Mouse (Mus musculus): ENCODE measurements around the gene Rnf224.

Rnf224 gene

DNA sequence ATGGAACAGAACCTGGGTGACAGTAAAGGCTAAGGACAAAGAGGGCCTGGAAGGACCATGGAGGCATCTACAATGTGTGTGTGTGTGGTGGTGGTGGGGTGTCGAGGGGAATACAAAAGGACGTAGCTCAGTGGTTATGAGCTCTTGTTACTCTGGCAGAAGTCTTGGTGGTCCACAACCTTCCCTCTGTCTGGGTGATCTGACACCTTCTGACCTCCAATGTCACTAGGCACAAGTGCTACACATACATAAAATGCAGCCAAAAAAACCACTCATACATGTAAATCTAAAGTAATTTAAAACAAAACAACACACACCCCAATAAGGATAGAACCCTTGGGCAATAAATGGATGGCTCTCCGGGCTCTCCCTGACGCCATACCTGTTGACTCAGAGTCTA lies 9.2 kb downstream of the Rnf224 start:
- DNase-seq (ENCODE audit: low read depth, low spot score) = no peak

- no peak for DNase-seq (ENCODE audit: low read depth, low spot score)
Observed at GRCm38 (mm10) chr2:25226864-25227263, 9.7 kb downstream of the Rnf224 start.

GRCm38 (mm10) chr2:25225811-25226379 lies 10.7 kb downstream of the Rnf224 start:
- DNase-seq (ENCODE audit: low read depth, low spot score) = no peak

- DNase-seq (ENCODE audit: low read depth, low spot score) = peak; percentile 98
Observed at GRCm38 (mm10) chr2:25224766-25225752, 11.5 kb downstream of the Rnf224 start.

GRCm38 (mm10) chr2:25224492-25224765 lies 12.2 kb downstream of the Rnf224 start, which contains the start of gene Tubb4b:
Gene Tubb4b, minus strand, starts transcription at chr2:25224702.
- no peak for DNase-seq (ENCODE audit: low read depth, low spot score)

GRCm38 (mm10) chr2:25223681-25224491 lies 12.7 kb downstream of the Rnf224 start:
- DNase-seq (ENCODE audit: low read depth, low spot score) = no peak

DNA sequence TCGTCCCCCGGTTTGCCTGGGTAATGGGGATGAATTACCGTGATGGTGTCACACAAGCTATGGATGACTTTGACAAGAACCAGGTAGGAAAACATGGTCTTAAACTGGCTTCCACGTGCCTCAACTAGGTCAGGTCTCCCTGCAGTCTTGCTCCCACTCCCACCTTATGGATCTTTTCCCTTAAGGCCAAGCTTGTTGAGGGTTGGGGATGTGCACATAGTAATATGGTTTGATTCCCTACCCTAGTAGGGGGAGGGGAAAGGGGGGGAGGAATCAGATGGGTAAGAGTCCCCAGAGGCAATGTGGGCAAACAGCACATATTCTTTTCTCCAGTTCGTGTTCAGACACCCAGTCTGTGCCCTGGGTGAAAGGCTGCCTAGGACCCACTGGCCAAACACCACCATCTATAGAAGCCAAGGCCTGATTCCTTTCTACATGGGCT lies 15.2 kb downstream of the Rnf224 start:
- DNase-seq (ENCODE audit: low read depth, low spot score) = no peak

DNA sequence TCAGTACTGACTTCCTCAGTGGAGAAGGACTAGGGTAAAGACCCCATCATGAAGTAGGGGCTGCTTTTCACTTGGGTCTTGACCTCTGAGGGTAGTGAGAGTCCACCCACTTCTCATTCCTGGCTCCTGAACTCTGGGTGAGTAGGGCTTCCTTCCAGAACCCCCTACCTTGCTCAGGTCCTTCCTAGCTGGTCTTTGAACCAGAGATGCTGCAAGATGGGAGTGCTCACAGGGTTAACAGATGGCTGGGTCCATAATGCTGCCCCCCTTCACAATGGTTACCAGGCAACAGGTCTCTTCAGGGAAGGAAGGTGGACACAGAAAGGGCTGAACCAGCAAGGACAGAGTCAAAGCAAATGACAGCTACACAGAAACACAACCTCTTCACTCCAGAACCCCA lies 18.1 kb downstream of the Rnf224 start, which contains the start of gene Fam166a:
Gene Fam166a, plus strand, starts transcription at position 301 of the 400 bp plus-strand sequence.
- DNase-seq (ENCODE audit: low read depth, low spot score) = no peak

DNA sequence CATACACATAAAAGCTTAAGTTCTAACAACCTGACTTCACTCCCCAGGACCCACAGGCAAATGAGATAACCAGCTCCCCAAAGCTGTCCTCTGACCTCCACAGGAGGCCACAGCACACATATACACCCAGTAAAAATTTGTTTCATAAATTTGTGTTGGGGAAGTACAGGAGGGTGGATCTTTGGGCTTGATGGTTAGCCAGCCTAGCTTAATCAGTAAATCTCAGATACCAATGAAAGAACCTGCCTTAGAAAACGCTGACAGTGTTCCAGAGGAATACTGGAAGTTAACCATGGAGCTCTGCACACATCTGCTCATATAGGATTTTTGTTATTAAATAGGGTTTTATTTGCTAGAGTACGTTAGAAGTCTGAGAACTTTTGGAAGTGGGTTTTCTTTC lies 18.9 kb downstream of the Rnf224 start:
- DNase-seq (ENCODE audit: low read depth, low spot score) = no peak

DNA sequence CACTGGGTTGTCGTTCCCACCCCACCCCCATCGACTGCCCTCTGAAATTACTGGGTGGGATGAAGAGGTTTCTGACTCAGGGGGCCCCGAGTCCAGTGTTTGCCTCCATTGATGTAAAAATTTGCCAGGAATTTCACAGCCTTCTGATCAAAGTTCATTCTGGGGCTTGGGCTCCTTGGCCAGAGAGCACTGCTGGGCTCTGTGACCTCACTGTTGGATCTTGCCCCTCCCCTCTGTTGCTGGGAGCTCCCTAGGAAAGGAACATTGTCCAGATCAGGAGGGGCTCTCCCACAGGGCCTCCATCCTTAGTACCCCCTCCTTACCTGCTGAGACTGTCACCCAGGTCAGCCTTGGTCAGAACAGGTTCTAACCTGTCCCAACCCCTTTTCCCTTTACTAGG lies 22.1 kb downstream of the Rnf224 start, which contains the start of gene Stpg3:
Gene Stpg3, minus strand, starts transcription at position 194 of the 400 bp plus-strand sequence.
- no peak for DNase-seq (ENCODE audit: low read depth, low spot score)

- no peak for DNase-seq (ENCODE audit: low read depth, low spot score)
Observed at GRCm38 (mm10) chr2:25213266-25213865, 23.2 kb downstream of the Rnf224 start.

- DNase-seq (ENCODE audit: low read depth, low spot score) = peak; percentile 91
Observed at GRCm38 (mm10) chr2:25211121-25211670, 25.4 kb downstream of the Rnf224 start, which contains the start of gene Nelfb. Gene Nelfb, minus strand, starts transcription at chr2:25211489.

DNA sequence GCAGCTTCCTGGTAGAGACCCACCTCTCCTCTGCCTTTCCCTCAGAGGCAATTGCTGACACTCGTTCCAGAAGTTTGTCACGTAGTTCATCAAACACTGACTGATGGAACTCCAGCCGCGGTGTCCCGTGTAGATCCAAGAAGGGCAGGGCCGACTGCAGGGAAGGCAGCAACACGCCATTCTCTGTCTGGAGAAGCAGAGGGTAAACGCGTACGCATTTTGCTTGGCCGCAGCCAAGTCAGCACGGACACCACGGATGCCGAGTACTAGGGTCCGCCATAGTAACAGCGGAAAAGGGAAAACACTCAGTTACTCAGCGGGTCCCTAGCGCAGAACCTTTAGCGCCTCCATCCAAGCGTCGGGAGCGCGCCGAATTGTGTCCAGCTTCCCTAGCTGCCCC lies 25.9 kb downstream of the Rnf224 start:
- no peak for DNase-seq (ENCODE audit: low read depth, low spot score)

GRCm38 (mm10) chr2:25207593-25207992 lies 29.0 kb downstream of the Rnf224 start:
- no peak for DNase-seq (ENCODE audit: low read depth, low spot score)

DNA sequence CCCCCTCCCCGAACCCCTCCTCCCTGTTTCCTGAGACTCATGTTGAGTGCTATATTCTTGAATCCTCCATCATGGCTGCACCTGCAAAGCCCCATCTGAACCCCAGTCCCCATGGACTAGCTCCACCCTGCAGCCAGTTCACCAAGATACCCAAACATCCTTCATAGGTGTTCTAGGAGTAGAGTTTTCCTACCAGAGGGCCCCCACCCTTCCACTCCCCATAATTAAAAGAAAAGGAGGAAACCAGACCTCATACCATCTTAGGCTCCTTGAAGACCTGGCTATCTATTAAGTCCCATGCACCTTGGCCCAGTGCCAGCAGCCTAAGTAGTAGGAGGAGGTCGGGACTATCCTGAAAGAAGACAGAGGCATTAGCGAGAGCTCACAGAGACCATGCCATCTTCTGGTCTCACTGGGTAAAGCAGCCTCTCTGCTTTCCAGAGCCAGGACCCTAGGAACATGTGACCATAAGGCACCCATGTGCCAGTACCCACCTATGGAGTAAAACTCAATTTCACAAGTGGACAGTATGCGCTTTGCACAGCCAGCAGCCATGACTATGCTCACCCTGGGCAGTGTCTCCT lies 32.9 kb downstream of the Rnf224 start:
- DNase-seq (ENCODE audit: low read depth, low spot score) = no peak

- no peak for DNase-seq (ENCODE audit: low read depth, low spot score)
Observed at GRCm38 (mm10) chr2:25200631-25201030, 36.0 kb downstream of the Rnf224 start.

DNA sequence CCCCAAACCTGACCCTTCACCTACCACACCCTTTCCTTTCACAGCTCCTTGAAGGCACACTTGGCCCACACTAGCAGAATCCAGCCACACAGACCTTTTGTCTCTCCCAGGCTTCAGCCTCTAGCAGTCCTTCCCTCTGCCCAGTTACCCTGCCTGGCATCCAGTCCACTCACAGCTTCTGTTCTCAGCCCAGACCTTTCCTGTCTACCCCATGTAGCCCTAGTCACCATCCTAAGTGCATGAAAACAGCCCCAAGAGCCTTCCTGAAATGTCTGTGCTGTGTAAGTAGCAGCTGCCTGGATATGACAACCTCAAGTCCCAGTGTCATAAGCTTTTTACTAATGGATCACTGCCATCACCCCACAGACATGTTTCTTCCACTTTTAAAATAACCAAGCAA lies 38.6 kb downstream of the Rnf224 start:
- no peak for DNase-seq (ENCODE audit: low read depth, low spot score)

DNA sequence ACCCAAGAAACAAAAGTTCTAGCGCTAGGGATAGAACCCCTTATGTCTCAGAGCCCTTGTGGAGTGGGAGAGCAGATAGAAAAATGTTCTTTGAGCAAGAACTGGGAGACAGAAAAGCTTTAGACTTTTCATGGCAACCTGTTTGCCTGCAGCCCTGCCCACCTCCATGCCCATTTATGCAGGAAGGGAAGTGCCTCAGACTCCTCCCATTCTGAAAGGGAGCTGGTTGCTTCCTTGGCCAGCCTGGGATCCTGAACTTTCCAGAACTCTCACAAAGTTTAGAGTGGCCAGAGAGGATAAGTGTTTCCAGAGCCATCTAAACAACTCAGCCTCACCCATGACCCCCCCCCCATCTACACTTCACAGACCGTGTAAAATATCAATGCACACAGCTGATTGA lies 39.4 kb downstream of the Rnf224 start:
- DNase-seq (ENCODE audit: low read depth, low spot score) = no peak

- DNase-seq (ENCODE audit: low read depth, low spot score) = peak; percentile 79
Observed at GRCm38 (mm10) chr2:25196172-25196954, 40.2 kb downstream of the Rnf224 start, which contains the start of gene Tor4a. Gene Tor4a, minus strand, starts transcription at chr2:25196886.

Data from CD4-positive, CD25-positive, alpha-beta regulatory T cell, adult 2 months (primary cell).